Mouse (Mus musculus) forebrain, embryonic 16.5 days (tissue): ENCODE measurements at regions not wholly inside any gene's neighbourhood (a gene's known extent, or its start where the extent isn't known, plus 50 kb on each side); places are given as distances from the start of the nearest gene placed in this dataset.

Experiments used
- ATAC-seq: fragments of 200-750 bp; cut with Nextera tagmentation; 2 replicates; pipeline ENCODE4 v1.8.0; 2017; ENCODE audit warnings: mild to moderate bottlenecking, moderate library complexity
- H3K27ac ChIP-seq: fragments of 300-500 bp; sonication (generic); 2 replicates; pipeline ENCODE4 v1.5.1; 2014; ENCODE audit warnings: low read length, control low read depth
- H3K27me3 ChIP-seq: fragments of 300-500 bp; sonication (generic); replicated peaks from 2 replicates; pipeline ENCODE4 v1.6.1; 2014; ENCODE audit warnings: low read length; ENCODE audit not compliant: control insufficient read depth, insufficient read depth
- H3K36me3 ChIP-seq: fragments of 300-500 bp; sonication (generic); 2 replicates; pipeline ENCODE4 v1.6.1; 2014; ENCODE audit not compliant: control insufficient read depth, insufficient read depth
- H3K4me1 ChIP-seq: fragments of 300-500 bp; sonication (generic); replicated peaks from 2 replicates; pipeline ENCODE4 v1.6.1; 2014; ENCODE audit warnings: low read length; ENCODE audit not compliant: control insufficient read depth, insufficient read depth
- H3K4me2 ChIP-seq: fragments of 300-500 bp; sonication (generic); 2 replicates; pipeline ENCODE4 v1.6.1; 2014; ENCODE audit warnings: mild to moderate bottlenecking, low read length, control low read depth
- H3K4me3 ChIP-seq: fragments of 300-500 bp; sonication (generic); replicated peaks from 2 replicates; pipeline ENCODE4 v1.5.1; 2014; ENCODE audit warnings: mild to moderate bottlenecking, low read length, control low read depth
- H3K9ac ChIP-seq: fragments of 300-500 bp; sonication (generic); replicated peaks from 2 replicates; pipeline ENCODE4 v1.6.1; 2014; ENCODE audit warnings: low read depth, low read length, control low read depth
- H3K9me3 ChIP-seq: fragments of 300-500 bp; sonication (generic); 2 replicates; pipeline ENCODE4 v1.6.1; 2016; ENCODE audit warnings: low read length; ENCODE audit not compliant: control insufficient read depth
- WGBS: fragments of 180-500 bp; shearing (Covaris S2); extraction: QIAGEN DNeasy Blood & Tissue Kit; methylation state at CpG from one replicate; pipeline ENCODE4 v1.1.7; 2014; 5-methylcytosine and 5-hydroxymethylcytosine counted together

DNA sequence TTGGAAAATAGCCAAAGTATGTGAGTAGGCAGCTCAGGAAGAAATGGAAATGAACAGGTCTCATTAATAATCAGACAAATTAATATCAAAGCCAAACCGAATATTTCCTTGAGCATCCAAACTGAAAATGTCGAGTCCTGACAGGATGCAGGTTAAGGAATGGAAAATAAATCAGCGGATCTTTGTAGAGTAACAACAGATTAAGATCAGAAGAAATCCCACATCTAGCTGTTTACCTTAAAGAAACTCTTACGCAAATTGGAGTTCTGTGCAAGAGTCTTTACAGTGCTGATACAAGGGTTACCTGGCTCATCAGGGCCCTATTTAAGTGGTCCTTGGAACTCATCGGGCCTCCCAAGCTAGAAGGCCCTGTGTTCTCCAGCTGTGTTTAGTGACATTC, 92.0 kb downstream of the Gm19935 start:
- no peak overlapping the region for H3K4me2 ChIP-seq
- no peak overlapping the region for H3K27ac ChIP-seq
- ATAC-seq = no peak
- no peaks in the 10 kb centered on the region for H3K4me1 ChIP-seq
- no peak overlapping the region for H3K9ac ChIP-seq
- no peaks in the 10 kb centered on the region for H3K27me3 ChIP-seq
- WGBS = 91% methylated on average over 5 of the region's 5 CpGs
- no peaks in the 10 kb centered on the region for H3K9me3 ChIP-seq
- H3K4me3 ChIP-seq = no peak overlapping the region
- H3K36me3 ChIP-seq = no peaks in the 10 kb centered on the region

DNA sequence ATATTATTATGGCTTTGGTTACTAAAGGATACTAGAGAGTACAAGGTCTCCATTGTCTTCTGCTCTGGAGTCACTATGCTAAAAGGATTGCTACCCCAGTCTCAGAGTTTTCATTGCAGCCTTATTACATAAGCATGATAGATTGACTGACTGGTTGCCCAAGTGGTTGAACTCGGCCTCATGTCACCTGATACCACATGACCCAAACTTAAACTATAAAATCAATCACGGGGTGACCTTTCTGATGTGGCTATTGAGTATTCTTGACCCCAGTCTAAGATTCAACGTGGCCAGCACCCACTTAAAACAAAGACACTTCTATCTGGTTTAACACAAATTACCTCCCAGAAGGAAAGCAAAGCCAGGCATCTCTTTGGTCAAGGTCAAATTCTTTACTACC, 100.8 kb downstream of the Gm19935 start:
- Histone ChIP-seq H3K27ac (no peak overlapping the region), H3K9ac (no peak overlapping the region), H3K36me3 (no peaks in the 10 kb centered on the region), H3K4me3 (no peak overlapping the region), H3K27me3 (no peaks in the 10 kb centered on the region), H3K4me1 (no peaks in the 10 kb centered on the region), H3K4me2 (no peak overlapping the region), H3K9me3 (no peaks in the 10 kb centered on the region)
- no peak for ATAC-seq
- WGBS = 63% methylated on average over 3 of the region's 3 CpGs

- Histone ChIP-seq H3K9me3 (no peaks in the 10 kb centered on the region), H3K27ac (no peak overlapping the region), H3K27me3 (no peaks in the 10 kb centered on the region), H3K36me3 (no peaks in the 10 kb centered on the region), H3K9ac (no peak overlapping the region), H3K4me2 (no peak overlapping the region), H3K4me3 (no peak overlapping the region), H3K4me1 (peaks cover 5% of the 10 kb centered on the region; the same call in 1 of the 2 replicates)
- WGBS = 9% methylated on average over 5 of the region's 5 CpGs
- peak; percentile 49; the same call in 1 of the 2 replicates for ATAC-seq
These were observed 108.7 kb downstream of the Gm19935 start for GRCm38 (mm10) chr8:90708524-90708923.

DNA sequence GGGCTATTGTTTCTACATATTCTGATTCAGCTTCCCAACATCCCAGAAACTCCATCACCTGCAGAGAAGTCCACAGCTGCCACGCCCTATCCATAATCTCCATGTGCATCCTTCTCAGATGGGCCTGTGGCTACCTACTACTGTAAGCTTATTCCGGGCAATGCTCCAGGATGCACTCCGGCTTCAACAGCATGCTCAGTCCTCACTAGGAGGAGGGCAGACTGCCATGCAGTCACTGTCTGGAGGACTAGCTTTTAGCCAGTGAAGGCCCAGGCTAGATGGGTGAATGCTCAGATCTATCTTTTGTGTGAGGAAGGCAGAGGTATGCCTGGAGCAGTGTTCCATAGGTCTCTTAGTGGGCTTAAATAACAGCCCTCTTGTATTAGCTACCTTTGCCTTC, 124.7 kb downstream of the Gm19935 start:
- 80% methylated on average over 3 of the region's 3 CpGs for WGBS

GRCm38 (mm10) chr8:90685076-90685475, 132.1 kb downstream of the Gm19935 start:
- Histone ChIP-seq H3K4me3 (no peak overlapping the region), H3K9ac (no peak overlapping the region), H3K4me1 (no peaks in the 10 kb centered on the region), H3K36me3 (no peaks in the 10 kb centered on the region), H3K27ac (no peak overlapping the region), H3K9me3 (no peaks in the 10 kb centered on the region), H3K27me3 (no peaks in the 10 kb centered on the region), H3K4me2 (no peak overlapping the region)
- ATAC-seq = no peak
- 59% methylated on average over 2 of the region's 2 CpGs for WGBS

More for the DNA sequence above, 124.7 kb downstream of the Gm19935 start:
- Histone ChIP-seq H3K9me3 (no peaks in the 10 kb centered on the region), H3K4me1 (no peaks in the 10 kb centered on the region), H3K9ac (no peak overlapping the region), H3K36me3 (no peaks in the 10 kb centered on the region), H3K27me3 (no peaks in the 10 kb centered on the region), H3K4me3 (no peak overlapping the region), H3K27ac (no peak overlapping the region), H3K4me2 (no peak overlapping the region)
- ATAC-seq = no peak

DNA sequence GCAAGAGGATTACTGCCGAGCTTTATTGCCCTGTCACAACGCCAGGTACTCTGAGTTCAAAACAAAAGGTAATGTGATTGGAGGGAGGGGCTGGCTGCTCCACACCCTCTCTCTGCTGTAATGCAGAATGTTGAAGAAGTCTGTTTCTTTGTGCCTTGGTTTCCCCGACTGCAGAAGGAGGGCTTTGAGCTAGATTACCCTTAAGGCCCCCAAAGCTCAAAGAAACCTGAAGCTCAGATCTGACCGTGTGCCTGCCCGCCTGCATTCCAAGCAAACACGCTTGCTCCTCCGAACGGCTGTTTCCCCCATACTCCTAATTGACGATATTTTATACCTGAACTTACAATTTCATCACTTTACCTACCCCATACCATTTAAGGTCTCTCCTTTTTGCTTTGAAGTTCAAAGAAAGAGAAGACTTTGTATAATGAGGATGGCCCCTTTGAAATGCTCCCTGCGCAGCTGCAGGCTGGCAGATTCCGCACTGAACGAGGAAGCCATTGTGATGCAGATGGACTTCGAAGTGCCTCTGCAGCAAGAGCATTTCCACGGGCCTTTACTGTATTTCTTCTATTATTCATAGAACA, 146.6 kb downstream of the Gm19935 start:
- no peaks in the 10 kb centered on the region for H3K36me3 ChIP-seq
- H3K27ac ChIP-seq = no peak overlapping the region
- ATAC-seq = peak; percentile 68; the same call in 1 of the 2 replicates
- peak overlapping the region; percentile 49 for H3K9ac ChIP-seq
- peak overlapping the region; percentile 25 for H3K4me3 ChIP-seq
- no peaks in the 10 kb centered on the region for H3K27me3 ChIP-seq
- no peaks in the 10 kb centered on the region; the same call in 1 of the 2 replicates for H3K9me3 ChIP-seq
- 0% methylated on average over 14 of the region's 14 CpGs for WGBS
- H3K4me1 ChIP-seq = peaks cover 14% of the 10 kb centered on the region
- H3K4me2 ChIP-seq = peak overlapping the region; percentile 48

GRCm38 (mm10) chr8:90669396-90669795, 147.8 kb downstream of the Gm19935 start:
- Histone ChIP-seq H3K27me3 (no peaks in the 10 kb centered on the region), H3K36me3 (no peaks in the 10 kb centered on the region), H3K9me3 (peaks cover 2% of the 10 kb centered on the region; the same call in 1 of the 2 replicates), H3K4me3 (no peak overlapping the region), H3K4me1 (peaks cover 14% of the 10 kb centered on the region), H3K27ac (no peak overlapping the region), H3K4me2 (no peak overlapping the region), H3K9ac (no peak overlapping the region)
- no peak for ATAC-seq
- WGBS = 33% methylated on average over 9 of the region's 9 CpGs

DNA sequence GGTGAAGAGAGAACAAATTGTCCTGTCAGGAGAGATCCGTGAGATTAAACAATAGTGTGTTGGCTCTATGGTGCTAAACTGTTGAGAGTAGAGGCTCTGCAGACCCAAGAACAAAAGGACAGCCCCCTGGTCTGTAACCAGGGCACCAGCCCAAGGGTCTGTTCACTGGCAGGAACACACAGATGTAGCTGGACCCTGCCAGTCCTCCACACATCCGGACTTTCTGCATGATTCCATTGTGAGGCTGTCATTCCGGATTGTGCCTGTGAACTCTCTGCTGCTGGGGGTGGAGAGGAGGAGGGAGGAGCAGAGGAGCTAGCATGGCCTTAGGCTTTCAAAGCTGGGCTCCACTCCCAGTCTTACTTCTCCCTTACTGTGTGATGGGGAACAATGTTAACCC, 158.1 kb downstream of the Gm19935 start:
- Histone ChIP-seq H3K36me3 (no peaks in the 10 kb centered on the region), H3K27me3 (no peaks in the 10 kb centered on the region), H3K4me1 (peaks cover 27% of the 10 kb centered on the region), H3K9me3 (peaks cover 10% of the 10 kb centered on the region; the same call in 1 of the 2 replicates), H3K27ac (no peak overlapping the region), H3K9ac (no peak overlapping the region), H3K4me3 (no peak overlapping the region), H3K4me2 (no peak overlapping the region)
- 2% methylated on average over 3 of the region's 3 CpGs for WGBS
- ATAC-seq = peak; percentile 84

DNA sequence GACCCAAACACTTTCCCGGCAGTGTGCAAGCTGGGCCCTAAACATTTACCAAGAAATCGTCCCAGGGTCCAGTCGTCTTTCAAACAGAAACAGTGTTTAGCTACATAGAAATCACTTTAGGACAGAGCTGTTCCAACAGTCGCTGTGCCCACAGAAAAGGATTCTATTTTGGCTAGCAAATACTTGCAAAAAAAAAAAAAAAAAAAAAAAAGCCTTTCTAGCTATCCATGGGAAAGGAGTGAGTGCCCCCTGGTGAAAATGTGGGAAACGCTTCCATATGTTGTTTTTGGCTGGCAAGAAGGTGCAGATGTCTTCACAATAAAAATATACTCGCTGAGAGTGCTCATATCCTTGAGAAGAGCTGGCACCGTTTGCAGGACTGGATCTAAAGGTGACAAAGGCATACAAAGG, 159.5 kb downstream of the Gm19935 start:
- Histone ChIP-seq H3K4me1 (peaks cover 27% of the 10 kb centered on the region), H3K27me3 (no peaks in the 10 kb centered on the region), H3K36me3 (no peaks in the 10 kb centered on the region), H3K9ac (no peak overlapping the region), H3K4me2 (peak overlapping the region; percentile 45), H3K4me3 (no peak overlapping the region), H3K9me3 (peaks cover 10% of the 10 kb centered on the region; the same call in 1 of the 2 replicates), H3K27ac (peak overlapping the region; percentile 72)
- WGBS = 4% methylated on average over 7 of the region's 7 CpGs
- ATAC-seq = peak; percentile 66

DNA sequence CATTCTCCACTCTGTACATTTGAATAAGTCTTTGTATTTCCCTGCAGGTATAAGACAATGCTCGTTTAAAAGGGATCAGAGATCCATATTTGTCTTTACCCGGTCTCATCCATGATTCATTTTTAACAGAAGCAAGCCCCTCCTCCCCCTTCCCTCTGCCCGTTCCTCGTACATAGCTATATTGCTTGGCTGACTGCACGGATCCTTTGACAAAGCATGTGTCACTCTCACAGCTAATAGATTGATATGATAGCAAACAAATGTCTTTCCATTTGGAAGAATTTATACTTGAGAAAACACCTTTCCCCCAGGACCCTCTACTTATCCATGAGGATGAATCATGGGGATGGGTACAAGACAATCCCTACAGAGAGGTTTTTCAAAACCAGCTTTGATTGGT, 160.1 kb downstream of the Gm19935 start:
- no peak overlapping the region for H3K4me3 ChIP-seq
- H3K4me2 ChIP-seq = peak overlapping the region; percentile 45
- WGBS = 7% methylated on average over 5 of the region's 5 CpGs
- peak; percentile 62 for ATAC-seq
- H3K27ac ChIP-seq = peak overlapping the region; percentile 72
- H3K9ac ChIP-seq = no peak overlapping the region
- peaks cover 27% of the 10 kb centered on the region for H3K4me1 ChIP-seq
- H3K9me3 ChIP-seq = peaks cover 5% of the 10 kb centered on the region; the same call in 1 of the 2 replicates
- no peaks in the 10 kb centered on the region for H3K27me3 ChIP-seq
- H3K36me3 ChIP-seq = no peaks in the 10 kb centered on the region
